Mouse (Mus musculus): ENCODE data around the gene Klhl11.

The Klhl11 gene

GRCm38 (mm10) chr11:100472197-100472934 lies at the start of gene Klhl11:
Klhl11 (minus strand) TSS chr11:100472741.
- peak; percentile 90 to 94 for DNase-seq

- DNase-seq, result peak; percentile 75 to 81
These were observed 48.3 kb upstream of the Klhl11 start for GRCm38 (mm10) chr11:100520838-100521237.

DNA sequence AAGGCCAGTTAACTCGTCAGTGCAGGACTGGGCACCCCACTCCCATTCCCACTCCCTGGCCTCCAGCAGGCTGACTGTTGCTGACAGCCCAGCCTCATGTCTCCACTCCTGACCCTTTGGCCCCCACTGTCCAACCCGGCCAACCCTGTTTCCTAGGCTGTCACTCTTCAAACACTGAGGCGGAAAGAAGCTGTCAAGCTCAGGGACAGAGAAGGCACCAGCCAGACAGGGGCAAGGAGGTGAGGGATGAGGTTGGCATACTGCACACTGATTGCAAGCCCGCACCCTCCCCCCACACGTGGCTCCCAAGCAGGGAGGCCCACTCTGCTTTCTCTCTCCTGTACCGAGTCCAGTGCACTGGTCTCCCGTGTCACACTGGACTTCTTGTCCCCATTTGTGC lies 46.6 kb upstream of the Klhl11 start:
- DNase-seq, result peak; percentile 19 to 39

DNA sequence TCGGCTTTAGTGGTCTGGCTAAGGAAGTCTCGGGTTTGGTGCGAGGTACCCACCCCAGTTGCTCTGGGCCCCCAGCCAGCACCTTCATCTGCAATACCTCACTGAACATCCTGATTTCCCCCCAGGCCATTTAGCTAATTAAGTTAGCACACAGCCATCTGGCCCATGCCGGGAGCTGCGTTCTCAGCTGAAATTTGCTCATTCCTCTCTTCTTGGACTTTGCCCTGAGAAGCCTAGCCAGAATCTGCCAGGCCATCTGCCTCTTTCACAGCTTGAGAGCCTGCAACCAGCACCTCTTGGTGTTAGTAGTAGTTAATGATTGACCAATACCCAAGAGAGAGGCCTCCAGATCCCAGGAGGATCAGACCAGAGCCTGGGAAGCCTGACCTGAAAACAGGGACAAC lies 45.6 kb upstream of the Klhl11 start:
- DNase-seq, result peak; percentile 59 to 77

DNA sequence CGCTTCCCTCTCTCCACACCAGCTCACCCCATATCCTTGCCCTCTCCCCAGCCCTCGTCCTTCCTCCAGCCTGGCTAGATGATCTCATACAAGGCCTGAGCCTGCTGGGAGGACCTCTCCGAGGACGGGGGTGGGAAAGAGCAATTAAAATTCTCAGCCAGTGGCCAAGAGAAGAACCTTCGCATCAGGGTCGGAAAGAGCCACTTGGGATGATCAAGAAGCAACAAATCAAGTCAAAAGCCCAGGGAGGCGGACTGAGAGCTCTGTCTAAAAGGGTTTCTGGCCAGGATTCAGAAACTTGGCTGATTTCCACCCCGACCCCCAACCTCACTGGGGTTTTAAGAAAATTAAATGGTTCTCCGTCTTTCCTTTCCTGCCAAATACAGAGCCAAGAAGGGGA lies 43.8 kb upstream of the Klhl11 start:
- DNase-seq, result peak; percentile 58 to 62

DNA sequence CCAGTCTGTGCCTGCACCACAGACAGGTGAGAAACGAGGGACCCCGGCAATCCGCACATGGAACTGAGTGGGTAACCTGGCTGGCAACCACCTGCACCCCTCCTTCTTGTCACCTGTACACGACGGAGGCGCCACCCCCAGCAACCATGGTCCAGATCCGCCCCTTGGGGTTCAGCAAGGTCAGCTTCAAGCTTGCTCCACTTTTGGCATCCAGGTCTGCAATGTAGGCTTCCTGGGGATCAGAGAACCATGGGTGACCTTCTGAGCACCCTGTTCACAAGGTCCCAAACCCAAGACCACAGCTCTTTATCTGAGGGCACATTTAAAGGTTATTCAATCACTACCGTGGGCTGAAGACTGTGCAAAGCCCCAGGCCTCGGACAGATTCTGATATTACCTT lies 43.2 kb upstream of the Klhl11 start:
- no peak for DNase-seq

DNA sequence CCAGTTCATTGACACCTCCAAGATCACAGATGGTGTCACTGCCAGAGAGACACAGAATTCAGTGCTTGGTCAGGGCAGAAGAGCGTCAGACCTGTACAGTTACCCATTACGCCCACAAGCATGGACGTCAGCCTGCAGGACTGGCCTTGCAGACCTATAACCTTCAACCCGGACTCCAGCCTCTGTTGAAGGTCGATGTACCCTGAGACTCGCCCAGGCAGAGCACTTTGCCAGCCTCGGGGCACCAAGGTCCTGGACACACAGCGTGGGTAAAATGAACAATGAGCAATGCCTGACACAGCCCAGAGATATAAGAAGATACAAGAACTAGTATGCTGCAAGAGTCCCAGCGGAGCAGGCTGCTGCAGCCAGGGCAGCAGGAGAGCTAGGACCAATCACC lies 42.5 kb upstream of the Klhl11 start:
- DNase-seq, result no peak

GRCm38 (mm10) chr11:100513716-100514115 lies 41.2 kb upstream of the Klhl11 start:
- DNase-seq, result no peak

DNA sequence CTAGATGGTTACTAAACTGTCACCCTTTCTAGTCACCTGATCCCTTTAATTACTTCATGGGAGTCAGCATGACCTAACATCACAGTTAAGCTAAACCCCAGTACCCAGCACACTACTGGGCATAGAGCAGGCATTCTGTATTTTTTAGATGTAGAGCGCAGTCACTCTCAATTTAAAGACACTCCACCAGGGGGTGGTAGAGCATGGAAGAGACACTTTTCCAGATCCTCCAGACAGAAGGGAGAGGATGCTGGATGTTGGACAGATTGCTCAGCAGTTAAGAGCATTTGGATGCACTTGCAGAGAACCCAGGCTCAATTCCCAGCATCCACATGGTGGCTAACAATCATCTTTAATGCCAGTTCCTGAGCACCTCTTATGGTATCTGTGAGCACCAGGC lies 39.8 kb upstream of the Klhl11 start:
- DNase-seq, result peak; percentile 43 to 53

- no peak for DNase-seq
These were observed 38.0 kb upstream of the Klhl11 start for GRCm38 (mm10) chr11:100510556-100510955.

DNA sequence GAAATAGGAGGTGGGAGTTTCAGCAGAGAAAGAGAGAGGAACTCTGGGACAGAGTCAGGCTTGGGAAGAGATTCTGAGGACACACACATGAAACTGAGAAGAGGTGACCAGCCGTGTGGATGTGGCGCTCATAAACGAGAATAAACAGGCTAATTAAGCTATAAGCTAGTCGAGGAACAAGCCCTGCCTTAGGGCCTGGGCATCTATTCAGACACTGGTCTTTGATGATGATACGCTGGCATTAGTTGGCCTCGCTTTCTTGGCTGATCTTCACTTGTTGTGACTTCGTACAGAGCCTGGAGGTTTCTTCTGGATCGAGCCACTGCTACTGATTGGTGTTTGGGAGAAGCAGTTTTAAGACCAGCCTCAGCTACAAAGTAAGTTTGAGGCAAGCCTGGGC lies 33.5 kb upstream of the Klhl11 start:
- DNase-seq, result no peak

DNA sequence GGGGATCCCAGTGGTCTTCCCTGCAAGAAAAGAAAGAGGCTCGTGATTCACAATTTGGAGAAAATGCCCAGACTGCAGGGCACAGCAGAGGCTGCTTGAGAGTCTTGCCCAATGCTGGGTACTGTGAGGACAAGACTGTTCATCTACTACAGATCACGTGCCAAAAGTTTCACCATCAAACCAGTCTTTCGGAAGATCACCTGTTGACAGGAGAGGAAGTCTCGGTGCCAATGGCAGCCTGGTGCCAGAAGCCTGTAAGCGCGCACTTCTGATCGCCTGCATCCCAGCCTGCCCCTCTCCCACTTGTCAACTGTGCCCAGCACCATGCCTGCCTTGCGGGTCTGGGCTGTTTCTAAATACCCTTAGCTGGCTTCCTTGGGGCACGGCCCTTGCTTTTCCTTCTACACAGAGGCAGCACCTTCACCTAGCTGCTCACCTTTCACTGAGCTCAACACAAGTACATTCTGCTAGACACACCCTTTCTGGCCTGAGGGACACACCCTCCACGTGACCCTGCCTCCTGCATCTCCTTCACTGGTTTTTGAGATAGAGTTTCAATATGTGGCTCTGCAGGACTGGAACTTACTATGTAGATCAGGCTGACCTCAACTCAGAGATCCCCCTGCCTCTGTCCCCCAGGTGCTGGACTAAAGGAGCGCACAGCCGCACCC lies 32.6 kb upstream of the Klhl11 start:
- no peak for DNase-seq

GRCm38 (mm10) chr11:100501321-100501720 lies 28.8 kb upstream of the Klhl11 start:
- DNase-seq, result no peak

DNA sequence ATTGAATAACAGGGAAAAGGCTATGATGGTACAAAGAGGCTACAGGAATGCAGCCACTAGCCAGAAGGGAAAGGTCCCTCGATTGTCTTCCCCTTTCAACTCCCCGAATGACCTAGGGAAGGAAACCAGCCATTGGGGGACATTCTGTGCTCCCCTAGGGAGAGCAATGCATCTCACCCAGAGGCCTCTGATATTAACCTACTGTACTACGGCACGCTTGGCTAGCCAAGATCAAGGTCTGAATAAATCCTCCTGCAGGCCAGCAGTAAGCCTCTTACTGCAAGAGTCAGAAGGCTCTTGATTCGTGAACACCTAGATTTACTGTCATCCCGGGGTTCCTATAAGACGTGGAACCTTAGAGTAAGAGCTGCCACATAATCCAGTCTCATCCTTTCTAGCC lies 28.1 kb upstream of the Klhl11 start:
- no peak for DNase-seq

DNA sequence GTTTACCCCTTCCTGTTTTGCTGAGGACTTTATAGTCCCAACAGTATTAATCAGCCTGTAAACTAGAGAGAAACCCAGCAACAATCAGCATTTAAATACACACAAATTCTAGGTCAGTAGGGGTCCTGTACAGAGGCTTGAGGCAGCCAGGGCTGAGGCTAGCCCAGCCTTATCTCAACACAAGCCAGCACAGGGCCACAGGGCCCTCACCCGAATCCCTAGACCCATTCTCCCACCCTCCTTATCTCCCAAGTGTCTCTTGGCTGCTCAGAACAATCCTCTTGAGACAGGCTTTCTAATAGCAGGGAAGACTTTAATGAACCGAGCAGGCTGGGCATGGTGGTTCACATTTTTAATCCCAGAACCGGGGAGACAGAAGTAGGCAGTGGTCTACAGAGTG lies 27.7 kb upstream of the Klhl11 start:
- no peak for DNase-seq

- no peak for DNase-seq
These were observed 21.2 kb upstream of the Klhl11 start for GRCm38 (mm10) chr11:100493771-100494170.

DNA sequence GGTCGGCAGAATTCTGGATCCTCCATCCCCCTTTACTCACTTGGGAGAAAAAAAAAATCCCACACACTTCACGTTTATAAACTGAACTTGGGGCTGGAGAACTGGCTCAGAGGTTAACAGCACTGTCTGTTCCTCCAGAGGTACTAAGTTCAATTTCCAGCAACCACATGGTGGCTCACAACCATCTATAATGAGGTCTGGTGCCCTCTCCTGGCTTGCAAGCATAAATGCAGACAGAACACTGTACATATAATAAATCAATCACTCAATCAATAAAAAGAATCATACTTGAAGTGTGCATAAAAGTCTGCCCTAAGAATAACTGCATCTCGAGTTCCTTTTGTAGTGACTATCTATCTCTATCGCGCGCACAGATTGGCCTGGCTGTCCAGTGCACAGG lies 18.4 kb upstream of the Klhl11 start:
- no peak for DNase-seq

DNA sequence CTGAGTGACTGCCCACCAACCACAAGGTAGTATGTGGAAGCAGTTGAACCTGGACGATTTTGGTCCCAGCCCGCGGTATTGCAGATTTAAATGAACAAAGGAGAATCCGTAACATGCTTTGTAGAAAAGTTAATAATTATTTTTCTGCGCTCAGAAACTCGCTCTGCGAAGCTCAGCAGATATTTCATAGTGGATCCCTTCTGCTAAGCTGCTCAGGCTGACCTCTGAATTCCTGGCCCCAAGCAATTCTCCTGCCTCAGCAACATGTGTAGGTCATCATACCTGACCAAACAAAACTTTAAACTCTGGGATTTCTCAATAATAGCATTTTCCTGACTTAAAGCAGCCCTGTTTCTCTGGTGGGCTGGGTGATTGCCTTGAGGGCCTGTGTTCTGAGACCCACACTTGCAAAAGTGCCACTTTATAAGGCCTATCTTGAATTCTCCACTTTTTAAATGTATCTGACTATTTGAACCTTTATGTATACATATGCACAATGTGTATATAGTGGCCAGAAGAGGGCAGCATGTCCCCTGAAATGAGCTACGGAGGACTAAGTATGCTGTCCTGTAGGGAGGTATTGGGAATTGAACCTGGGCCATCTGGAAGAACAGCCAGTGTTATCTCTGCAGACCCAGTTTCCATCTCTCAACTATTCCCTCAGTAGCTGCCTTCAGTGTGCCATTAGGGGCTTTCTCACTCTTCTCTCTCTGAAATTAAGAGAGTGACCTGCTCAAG lies 13.4 kb upstream of the Klhl11 start:
- peak; percentile 39 to 52 for DNase-seq

GRCm38 (mm10) chr11:100484461-100484860 lies 11.9 kb upstream of the Klhl11 start:
- no peak for DNase-seq

DNA sequence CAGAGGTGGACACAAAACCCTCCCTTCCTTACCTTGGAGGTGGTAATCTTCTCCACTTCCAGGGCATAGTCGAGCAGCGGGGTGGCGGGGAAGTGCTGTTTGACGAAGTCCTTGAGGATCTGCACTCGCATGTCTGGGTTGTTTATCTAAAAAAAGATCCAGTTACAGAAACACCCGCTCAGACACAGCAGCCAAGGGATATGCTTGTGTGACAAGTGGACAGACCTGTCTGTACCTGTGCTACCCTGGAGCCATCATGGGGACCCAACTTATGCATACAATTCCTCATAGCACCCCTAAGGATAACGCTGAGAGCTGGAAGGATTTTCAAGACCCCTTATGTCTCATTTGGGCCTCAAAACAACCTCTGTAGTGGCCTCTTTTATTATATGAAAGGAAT lies 6.6 kb upstream of the Klhl11 start:
- DNase-seq, result no peak

- no peak for DNase-seq
These were observed 3.7 kb upstream of the Klhl11 start for GRCm38 (mm10) chr11:100476281-100476680.

DNA sequence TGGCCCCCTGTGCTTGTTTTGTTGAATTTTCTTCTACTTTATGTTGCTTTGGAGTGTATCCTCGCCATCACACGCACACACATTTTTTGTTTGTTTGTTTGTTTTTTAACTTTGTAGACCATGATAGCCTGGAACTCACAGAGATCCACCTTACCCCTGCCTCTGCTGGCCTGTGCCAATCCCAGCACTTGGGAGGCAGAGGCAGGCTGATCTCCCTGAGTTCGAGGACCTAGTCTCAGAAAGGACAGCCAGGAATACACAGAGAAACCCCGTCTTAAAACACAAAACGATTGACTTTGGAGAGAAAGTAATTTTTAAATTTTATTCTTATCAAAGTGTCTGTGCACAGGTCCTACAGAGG lies 374 bp upstream of the Klhl11 start:
- no peak for DNase-seq

GRCm38 (mm10) chr11:100471352-100472196 lies 967 bp downstream of the Klhl11 start:
- peak in 1 of 2 experiments; percentile 7 for DNase-seq
